Mouse (Mus musculus) thymus, adult 2 months (tissue): ENCODE measurements around the gene Prdm16.

ENCODE experiments used
- CTCF ChIP-seq: fragments of 200-500 bp; IDR thresholded peaks from 2 replicates; pipeline ENCODE4 v1.5.1; 2012; ENCODE audit warnings: mild to moderate bottlenecking, control low read depth, low read length, moderate library complexity, borderline replicate concordance; ENCODE audit not compliant: control insufficient read depth, poor library complexity, insufficient read depth; ENCODE audit errors: extremely low read depth
- POLR2A ChIP-seq: fragments of 200-500 bp; IDR thresholded peaks from 2 replicates; pipeline ENCODE4 v1.6.1; 2012; ENCODE audit warnings: mild to moderate bottlenecking, low read length, control low read depth, moderate library complexity; ENCODE audit not compliant: control insufficient read depth, poor library complexity, insufficient read depth; ENCODE audit errors: extremely low read depth

DNA sequence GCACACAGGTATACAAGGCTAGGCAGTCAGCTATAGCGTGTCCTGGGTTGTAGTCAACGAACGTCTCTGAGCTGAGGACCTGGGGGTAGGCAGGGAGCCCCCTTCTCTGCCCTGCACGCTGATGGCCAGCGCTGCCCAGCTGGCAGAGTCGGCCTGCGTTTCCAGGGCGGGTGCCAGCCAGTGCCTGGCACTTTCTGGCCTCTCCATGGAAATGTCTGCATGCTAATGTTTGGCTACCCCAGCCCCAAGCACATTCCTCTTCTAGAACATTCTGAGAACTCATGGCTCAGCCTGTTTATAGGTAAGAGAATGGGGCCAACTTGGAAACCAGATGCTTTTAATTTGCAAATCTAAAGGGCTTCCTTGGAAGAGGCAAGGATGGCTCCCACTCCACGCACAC is 186.2 kb downstream of the Prdm16 start:
- no peak for TF ChIP-seq POLR2A
- no peak for TF ChIP-seq CTCF
